Mouse (Mus musculus) heart, adult 2 months (tissue): ENCODE data around the gene Tnk1. TPM values are rescaled to one million over a fixed set of nuclear protein-coding genes. Genes with fewer than 3 reads are reported as not detected.

Source experiments
- DNase-seq, 2 experiments: peaks; one replicate each; pipeline ENCODE4 v3.0.0; 2021
- H3K27ac ChIP-seq: fragments of 200-600 bp; 2 replicates; pipeline ENCODE4 v1.8.1; 2022
- H3K27me3 ChIP-seq: fragments of 200-500 bp; 2 replicates; pipeline ENCODE4 v1.6.1; 2012; ENCODE audit warnings: mild to moderate bottlenecking, low read length, inconsistent platforms, mixed read lengths; ENCODE audit not compliant: control insufficient read depth, insufficient read depth
- H3K36me3 ChIP-seq: fragments of 200-500 bp; 2 replicates; pipeline ENCODE4 v1.6.1; 2012; ENCODE audit warnings: low read length, inconsistent platforms; ENCODE audit not compliant: control insufficient read depth, insufficient read depth
- H3K4me1 ChIP-seq: fragments of 200-500 bp; 2 replicates; pipeline ENCODE4 v1.6.1; 2011; ENCODE audit warnings: low read length; ENCODE audit not compliant: control insufficient read depth, insufficient read depth
- H3K4me3 ChIP-seq: fragments of 200-600 bp; 2 replicates; pipeline ENCODE4 v1.8.1; 2022
- H3K79me2 ChIP-seq: fragments of 200-500 bp; replicated peaks from 2 replicates; pipeline ENCODE4 v1.6.1; 2012; ENCODE audit warnings: mild to moderate bottlenecking, inconsistent platforms, low read length, moderate library complexity, mixed read lengths; ENCODE audit not compliant: control insufficient read depth, insufficient read depth
- H3K9ac ChIP-seq: fragments of 200-500 bp; 2 replicates; pipeline ENCODE4 v1.6.1; 2012; ENCODE audit warnings: low read depth, mild to moderate bottlenecking, control low read depth, inconsistent platforms, low read length, mixed read lengths
- CTCF ChIP-seq: fragments of 200-600 bp; IDR thresholded peaks from 2 replicates; pipeline ENCODE4 v1.8.1; 2022; ENCODE audit warnings: antibody characterized with exemption, mild to moderate bottlenecking, moderate library complexity
- EP300 ChIP-seq: fragments of 200-500 bp; IDR thresholded peaks from 2 replicates; pipeline ENCODE4 v1.6.1; 2011; ENCODE audit warnings: low read depth, low read length, control low read depth; ENCODE audit not compliant: insufficient read depth
- POLR2A ChIP-seq: fragments of 200-500 bp; IDR thresholded peaks from 2 replicates; pipeline ENCODE4 v1.6.1; 2011; ENCODE audit warnings: mild to moderate bottlenecking, low read depth, low read length, control low read depth; ENCODE audit not compliant: insufficient read depth
- WGBS: fragments of 180-500 bp; shearing (Covaris S2); methylation state at CpG from one replicate; pipeline ENCODE4 v1.1.7; 2018; 5-methylcytosine and 5-hydroxymethylcytosine counted together
- intact Hi-C: fragments of 180-260 bp; cut with DNase I; formaldehyde crosslinking; loops from one replicate; pipeline ENCODE4 v1.15.1; 2025
- polyA plus RNA-seq: library from polyadenylated mRNA; depleted of rRNA; stranded (reverse); fragments of >200 nt; gene quantifications from 2 replicates; pipeline ENCODE4 v1.2.3, GENCODE M21; 2012
- total RNA-seq, 2 experiments: library from RNA; stranded (reverse); gene quantifications; 2 replicates each; pipeline ENCODE4 v1.2.3; 2021

Tnk1 gene
- total and polyA plus RNA-seq, 3 experiments: 0.68 TPM; not detected in 2

DNA sequence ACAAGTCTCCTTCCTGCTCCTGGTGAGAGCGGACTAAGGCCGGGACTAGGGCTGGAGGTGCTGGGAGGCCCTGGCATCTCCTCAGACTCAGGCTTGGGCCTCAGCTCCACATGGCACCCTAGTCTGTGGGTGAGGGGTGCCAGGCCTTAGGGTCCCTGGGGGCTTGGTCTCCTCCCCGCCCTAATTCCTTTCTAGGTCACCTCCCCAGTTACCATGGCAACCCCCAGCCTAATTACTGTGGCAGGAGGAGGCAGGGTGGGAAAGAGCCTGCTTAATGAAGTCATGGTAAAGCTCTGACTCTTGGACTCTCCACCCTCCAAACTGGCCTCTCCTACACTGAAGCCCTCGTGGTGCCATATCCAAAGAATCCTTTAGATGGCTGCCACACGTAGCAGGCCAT, 29.7 kb downstream of the Tnk1 start:
- no peak for TF ChIP-seq POLR2A
- TF ChIP-seq CTCF: no peak
- TF ChIP-seq EP300: no peak
- Histone ChIP-seq H3K79me2 (no peaks in the 10 kb centered on the region), H3K27ac (no peak overlapping the region), H3K4me1 (no peaks in the 10 kb centered on the region), H3K36me3 (no peaks in the 10 kb centered on the region), H3K9ac (no peak overlapping the region), H3K27me3 (no peaks in the 10 kb centered on the region; the same call in 1 of the 2 replicates), H3K4me3 (no peak overlapping the region)
- DNase-seq: no peak
- intact Hi-C loops: no loop called here
- 91% methylated on average over 5 of the region's 5 CpGs for WGBS

DNA sequence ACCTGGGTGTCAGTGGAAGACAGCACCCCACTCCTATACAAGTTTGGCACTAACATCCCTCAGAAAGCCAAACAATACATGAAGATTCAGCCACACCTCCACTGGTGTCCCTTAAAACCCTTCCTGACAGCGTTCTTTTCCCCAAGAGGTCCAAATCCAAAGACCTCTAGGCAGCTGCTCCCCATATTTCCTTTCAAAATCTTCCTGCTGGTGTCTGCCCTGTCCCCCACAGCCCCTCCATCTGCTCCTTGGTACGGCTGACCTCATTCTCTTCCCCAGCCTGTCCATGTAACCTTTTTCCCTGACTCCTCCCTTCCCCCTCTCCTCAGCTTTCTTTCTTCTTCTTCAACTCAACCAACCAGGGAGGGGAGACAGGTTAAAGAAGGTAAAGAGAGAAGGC, 35.1 kb downstream of the Tnk1 start:
- H3K27me3 ChIP-seq: no peaks in the 10 kb centered on the region
- no peaks in the 10 kb centered on the region for H3K4me1 ChIP-seq
- H3K79me2 ChIP-seq: no peaks in the 10 kb centered on the region
- no peak for DNase-seq
- no peak overlapping the region for H3K9ac ChIP-seq
- TF ChIP-seq EP300 (no peak), CTCF (no peak), POLR2A (no peak)
- no peak overlapping the region for H3K27ac ChIP-seq
- H3K4me3 ChIP-seq: no peak overlapping the region
- intact Hi-C loops: no loop called here
- no peaks in the 10 kb centered on the region for H3K36me3 ChIP-seq
- 66% methylated on average over 2 of the region's 2 CpGs for WGBS

DNA sequence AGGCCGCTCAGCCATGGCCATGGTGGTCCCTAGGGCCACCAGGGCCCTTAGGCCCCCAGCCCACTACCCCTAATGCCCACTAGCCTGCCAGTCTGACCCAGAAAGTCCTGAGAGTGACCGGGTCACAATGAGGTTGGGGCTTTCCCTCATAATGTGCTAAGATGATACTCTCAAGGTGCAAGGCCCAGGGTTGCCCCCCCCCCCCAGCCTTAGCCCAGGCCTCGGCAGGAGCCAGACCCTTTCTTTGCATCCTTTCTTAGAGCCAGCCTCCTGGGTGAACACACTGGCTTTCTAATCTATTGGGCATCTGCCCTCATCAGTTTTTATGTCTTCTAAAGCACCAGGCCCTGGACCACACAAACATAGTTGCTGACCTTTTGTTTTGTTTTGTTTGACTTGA, 36.5 kb downstream of the Tnk1 start, which contains the start of gene Spem1:
Spem1 (minus strand) TSS at position 101 of the 400 bp plus-strand sequence.
- Histone ChIP-seq H3K79me2 (no peaks in the 10 kb centered on the region), H3K4me1 (no peaks in the 10 kb centered on the region), H3K27ac (no peak within 1 kb of the TSS), H3K4me3 (no peak within 1 kb of the TSS), H3K27me3 (no peaks in the 10 kb centered on the region), H3K9ac (no peak within 1 kb of the TSS), H3K36me3 (no peaks in the 10 kb centered on the region)
- DNase-seq: no peak
- 81% methylated on average over 3 of the region's 3 CpGs for WGBS
- TF ChIP-seq EP300 (no peak), POLR2A (no peak), CTCF (no peak)
- intact Hi-C loops: no loop called here

DNA sequence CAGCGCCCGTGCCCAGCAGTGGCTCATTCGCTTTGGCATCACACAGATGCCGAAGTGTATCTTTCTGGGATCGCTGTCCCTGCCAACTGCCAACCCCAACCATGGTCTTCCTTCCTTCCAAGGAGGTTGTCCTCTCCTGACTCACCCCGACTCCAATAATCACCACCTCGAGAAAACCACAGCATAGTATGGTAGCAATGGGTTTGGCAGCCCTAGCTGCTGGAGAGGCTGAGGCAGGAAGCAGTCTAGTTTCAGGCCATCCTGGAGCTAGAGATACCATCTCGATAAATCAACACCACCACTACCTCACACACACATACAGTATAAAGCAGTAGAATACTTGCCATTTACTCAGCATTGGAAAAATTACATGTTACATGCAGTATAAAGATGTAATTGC, 39.7 kb downstream of the Tnk1 start:
- intact Hi-C loops: no loop called here
- TF ChIP-seq CTCF (no peak), POLR2A (no peak), EP300 (no peak)
- 81% methylated on average over 8 of the region's 8 CpGs for WGBS

DNA sequence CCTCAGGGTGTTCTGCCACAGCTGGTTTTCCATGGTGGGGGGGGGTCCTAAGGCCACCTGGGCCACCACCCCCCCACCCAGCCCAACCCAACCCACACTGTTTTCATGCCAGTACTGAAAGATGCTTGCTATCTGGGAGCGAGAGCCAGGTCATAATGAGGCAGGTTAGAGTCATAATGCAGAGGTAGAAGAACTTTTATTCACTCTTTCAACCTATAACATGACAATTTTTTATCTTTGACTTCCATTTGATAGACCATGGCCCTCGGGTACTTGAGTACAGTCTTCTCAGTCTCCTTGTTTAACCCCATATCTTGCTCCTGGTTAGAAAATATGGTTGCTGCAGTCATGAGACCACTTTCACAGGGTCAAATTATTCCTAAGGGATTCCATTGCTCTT, 40.2 kb downstream of the Tnk1 start, which contains the start of gene Spem2:
Spem2 (minus strand) TSS at position 101 of the 400 bp plus-strand sequence.
- no peak within 1 kb of the TSS for H3K27ac ChIP-seq
- H3K27me3 ChIP-seq: no peaks in the 10 kb centered on the region
- 72% methylated on average over 2 of the region's 2 CpGs for WGBS
- no peaks in the 10 kb centered on the region for H3K36me3 ChIP-seq
- H3K4me3 ChIP-seq: no peak within 1 kb of the TSS
- H3K9ac ChIP-seq: no peak within 1 kb of the TSS
- TF ChIP-seq CTCF (no peak), POLR2A (no peak), EP300 (no peak)
- intact Hi-C loops: no loop called here
- H3K4me1 ChIP-seq: no peaks in the 10 kb centered on the region
- no peaks in the 10 kb centered on the region for H3K79me2 ChIP-seq
- no peak for DNase-seq

More for the DNA sequence above, 39.7 kb downstream of the Tnk1 start:
- no peaks in the 10 kb centered on the region for H3K4me1 ChIP-seq
- no peak overlapping the region for H3K4me3 ChIP-seq
- H3K36me3 ChIP-seq: no peaks in the 10 kb centered on the region
- no peak overlapping the region for H3K9ac ChIP-seq
- no peak overlapping the region for H3K27ac ChIP-seq
- H3K27me3 ChIP-seq: no peaks in the 10 kb centered on the region
- DNase-seq: no peak
- H3K79me2 ChIP-seq: no peaks in the 10 kb centered on the region

DNA sequence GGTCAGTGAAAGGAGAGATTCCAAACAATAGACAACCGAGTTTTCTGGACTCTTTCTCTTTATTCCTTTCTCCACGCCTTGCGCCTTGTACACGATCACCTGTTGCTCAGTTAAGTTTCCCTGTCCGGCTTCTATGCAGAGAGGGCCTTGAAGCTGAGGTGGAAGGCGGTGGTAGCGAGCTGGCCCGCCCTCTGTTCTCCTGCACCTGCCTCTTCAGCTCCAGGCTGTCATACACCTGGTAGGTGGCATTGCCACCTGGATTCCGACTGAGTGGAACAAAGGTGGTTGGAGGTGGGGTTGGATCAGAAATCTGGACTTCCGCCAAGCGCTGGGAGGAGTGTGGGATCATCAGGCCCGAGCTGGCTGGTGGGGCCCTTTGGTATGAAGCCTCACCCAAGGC, 42.0 kb downstream of the Tnk1 start:
- no peak overlapping the region for H3K9ac ChIP-seq
- intact Hi-C loops: no loop called here
- no peak overlapping the region for H3K27ac ChIP-seq
- H3K79me2 ChIP-seq: no peaks in the 10 kb centered on the region
- no peaks in the 10 kb centered on the region for H3K27me3 ChIP-seq
- no peak overlapping the region for H3K4me3 ChIP-seq
- no peaks in the 10 kb centered on the region for H3K36me3 ChIP-seq
- no peaks in the 10 kb centered on the region for H3K4me1 ChIP-seq
- no peak for DNase-seq
- WGBS: 93% methylated on average over 12 of the region's 12 CpGs
- TF ChIP-seq POLR2A: no peak
- no peak for TF ChIP-seq EP300
- TF ChIP-seq CTCF: no peak
